Mouse (Mus musculus) forebrain, embryonic 14.5 days (tissue): Measurements from ENCODE around the gene Dlgap4. TPM values are rescaled to one million over a fixed set of nuclear protein-coding genes. Genes with fewer than 3 reads are reported as not detected.

Experiments used
- ATAC-seq: fragments of 200-750 bp; cut with Nextera tagmentation; 2 replicates; pipeline ENCODE4 v1.8.0; 2017; ENCODE audit warnings: mild to moderate bottlenecking, moderate library complexity
- DNase-seq: peaks from one replicate; pipeline ENCODE4 v3.0.0-alpha.2; 2015; ENCODE audit warnings: low spot score
- H3K27ac ChIP-seq: fragments of 300-500 bp; sonication (generic); 2 replicates; pipeline ENCODE4 v1.5.1; 2014; ENCODE audit warnings: low read depth, mild to moderate bottlenecking, control low read depth, low read length, moderate library complexity
- H3K27me3 ChIP-seq: fragments of 300-500 bp; sonication (generic); replicated peaks from 2 replicates; pipeline ENCODE4 v1.6.1; 2014; ENCODE audit warnings: low read length, control low read depth, mixed read lengths; ENCODE audit not compliant: control insufficient read depth, insufficient read depth
- H3K36me3 ChIP-seq: fragments of 300-500 bp; sonication (generic); 2 replicates; pipeline ENCODE4 v1.6.1; 2014; ENCODE audit warnings: low read length, control low read depth; ENCODE audit not compliant: control insufficient read depth, insufficient read depth
- H3K4me1 ChIP-seq: fragments of 300-500 bp; sonication (generic); 2 replicates; pipeline ENCODE4 v1.6.1; 2014; ENCODE audit warnings: antibody characterized with exemption, low read length, control low read depth; ENCODE audit not compliant: control insufficient read depth, insufficient read depth
- H3K4me2 ChIP-seq: fragments of 300-500 bp; sonication (generic); 2 replicates; pipeline ENCODE4 v1.6.1; 2014; ENCODE audit warnings: mild to moderate bottlenecking, control low read depth, low read length
- H3K4me3 ChIP-seq: fragments of 300-500 bp; sonication (generic); 2 replicates; pipeline ENCODE4 v1.5.1; 2014; ENCODE audit warnings: low read depth, low read length, control low read depth
- H3K9ac ChIP-seq: fragments of 300-500 bp; sonication (generic); 2 replicates; pipeline ENCODE4 v1.6.1; 2014; ENCODE audit warnings: mild to moderate bottlenecking, low read length, control low read depth, moderate library complexity
- H3K9me3 ChIP-seq: fragments of 300-500 bp; sonication (generic); replicated peaks from 2 replicates; pipeline ENCODE4 v1.6.1; 2016; ENCODE audit warnings: low read length, control low read depth, mixed read lengths; ENCODE audit not compliant: control insufficient read depth
- WGBS: fragments of 180-500 bp; shearing (Covaris S2); extraction: QIAGEN DNeasy Blood & Tissue Kit; methylation state at CpG from one replicate; pipeline ENCODE4 v1.1.7; 2014; 5-methylcytosine and 5-hydroxymethylcytosine counted together
- polyA plus RNA-seq: library from polyadenylated mRNA; unstranded; fragments of >200 nt; fragmentation: Nextera tagmentation; extraction: Ambion mirVana; gene quantifications from 2 replicates; pipeline ENCODE4 v1.2.1, GENCODE M21; 2014

The Dlgap4 gene
- polyA plus RNA-seq, 1 experiment from 2014 or later, result 307 TPM

DNA sequence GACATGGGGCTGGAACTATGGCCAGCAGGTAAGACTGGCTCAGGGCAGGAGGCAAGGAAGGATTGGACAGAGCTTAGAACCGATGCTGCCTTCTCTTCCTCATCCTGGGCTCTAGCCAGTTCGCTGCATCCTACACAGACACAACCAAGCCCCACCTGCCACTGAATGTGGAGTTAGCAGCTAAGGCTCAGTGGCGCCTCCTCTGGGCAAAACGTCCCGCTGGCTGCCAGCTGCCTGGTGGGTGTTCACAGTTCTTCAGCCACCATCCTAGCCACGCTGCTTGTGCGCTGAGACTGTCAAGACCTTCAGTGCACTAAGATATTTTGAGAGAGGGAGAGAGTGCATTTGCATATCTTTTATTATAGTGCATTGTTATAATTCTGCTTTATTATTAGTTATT is 45.2 kb downstream of the Dlgap4 start:
- no peak overlapping the region for H3K4me3 ChIP-seq
- no peak overlapping the region for H3K4me2 ChIP-seq
- no peak for ATAC-seq
- peaks cover 4% of the 10 kb centered on the region for H3K4me1 ChIP-seq
- no peak for DNase-seq
- H3K36me3 ChIP-seq, result no peaks in the 10 kb centered on the region
- 55% methylated on average over 7 of the region's 7 CpGs for WGBS
- no peaks in the 10 kb centered on the region for H3K9me3 ChIP-seq
- no peak overlapping the region for H3K9ac ChIP-seq
- H3K27me3 ChIP-seq, result no peaks in the 10 kb centered on the region
- no peak overlapping the region for H3K27ac ChIP-seq

DNA sequence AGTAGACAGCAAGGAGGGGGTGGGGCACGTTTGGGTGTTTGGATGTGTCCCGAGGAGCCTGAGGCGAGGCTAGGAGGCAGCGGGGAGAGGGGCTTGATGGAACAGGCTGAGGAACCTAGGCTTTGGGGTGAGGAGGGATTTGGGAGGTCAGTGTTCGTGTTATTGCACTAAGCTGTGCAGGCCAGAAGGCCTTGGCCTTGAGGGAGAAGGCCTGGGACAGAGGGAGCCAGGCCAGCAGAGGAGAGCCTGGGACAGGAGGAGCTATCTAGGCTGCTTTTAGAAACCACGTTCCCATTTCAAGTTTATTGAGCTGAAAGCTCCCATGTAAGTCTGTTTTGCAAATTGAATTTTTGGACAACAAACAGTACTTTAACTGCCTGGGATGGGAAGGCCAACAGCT is 46.5 kb downstream of the Dlgap4 start:
- 83% methylated on average over 6 of the region's 6 CpGs for WGBS
- Histone ChIP-seq H3K9ac (no peak overlapping the region), H3K27me3 (no peaks in the 10 kb centered on the region), H3K9me3 (no peaks in the 10 kb centered on the region), H3K4me3 (no peak overlapping the region), H3K27ac (no peak overlapping the region), H3K4me2 (no peak overlapping the region), H3K36me3 (no peaks in the 10 kb centered on the region), H3K4me1 (peaks cover 15% of the 10 kb centered on the region)
- no peak for ATAC-seq
- no peak for DNase-seq

DNA sequence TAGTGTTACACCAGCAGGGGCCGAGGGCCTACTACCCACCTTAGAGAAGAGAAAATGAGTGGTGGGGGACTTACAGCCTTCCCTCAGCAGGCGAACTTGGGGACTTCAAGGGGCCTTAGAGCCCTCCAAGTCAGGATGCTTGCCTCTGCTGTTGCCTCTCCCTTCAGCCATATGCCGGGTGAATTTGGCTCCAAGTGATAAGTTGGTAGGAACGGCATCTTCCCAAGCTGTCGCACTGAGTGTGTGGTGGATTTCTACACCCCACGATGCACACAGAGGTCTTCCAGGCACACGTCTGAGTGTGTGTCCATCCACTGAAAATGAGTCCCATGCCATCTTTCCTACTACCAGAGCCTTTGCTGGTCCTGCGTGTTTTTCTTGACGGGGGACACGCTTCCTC is 49.7 kb downstream of the Dlgap4 start:
- peaks cover 33% of the 10 kb centered on the region for H3K4me1 ChIP-seq
- no peak overlapping the region for H3K9ac ChIP-seq
- H3K27me3 ChIP-seq, result no peaks in the 10 kb centered on the region
- no peaks in the 10 kb centered on the region for H3K9me3 ChIP-seq
- H3K4me3 ChIP-seq, result no peak overlapping the region
- 84% methylated on average over 10 of the region's 10 CpGs for WGBS
- no peak overlapping the region for H3K4me2 ChIP-seq
- DNase-seq (peak; percentile 22), ATAC-seq (no peak)
- H3K27ac ChIP-seq, result no peak overlapping the region
- no peaks in the 10 kb centered on the region for H3K36me3 ChIP-seq

DNA sequence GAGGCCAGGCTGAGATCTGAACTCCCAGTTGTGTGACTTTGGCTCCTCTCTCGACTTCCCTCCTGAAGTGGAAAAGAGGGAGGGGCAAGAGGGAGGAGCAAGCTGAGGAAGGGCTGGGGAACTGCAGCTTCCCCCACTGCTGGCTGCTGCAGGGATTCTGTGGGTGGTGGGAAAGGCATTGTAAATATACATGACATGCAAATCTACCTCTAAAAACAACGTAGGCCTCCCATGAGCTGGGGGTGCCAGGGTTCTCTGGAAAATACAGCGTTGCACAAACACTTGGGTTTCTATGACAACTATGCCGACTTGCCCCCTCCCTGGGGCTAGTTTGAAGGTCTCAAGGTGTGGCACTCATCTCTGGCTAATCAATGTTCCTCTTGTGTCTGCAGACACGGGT is 50.9 kb downstream of the Dlgap4 start:
- no peaks in the 10 kb centered on the region for H3K27me3 ChIP-seq
- no peak for ATAC-seq
- 14% methylated on average over 5 of the region's 5 CpGs for WGBS
- peak; percentile 47 for DNase-seq
- no peaks in the 10 kb centered on the region for H3K36me3 ChIP-seq
- no peak overlapping the region for H3K9ac ChIP-seq
- H3K4me3 ChIP-seq, result no peak overlapping the region
- H3K4me2 ChIP-seq, result no peak overlapping the region
- H3K4me1 ChIP-seq, result peaks cover 33% of the 10 kb centered on the region
- no peaks in the 10 kb centered on the region for H3K9me3 ChIP-seq
- H3K27ac ChIP-seq, result peak overlapping the region; percentile 69; the same call in 1 of the 2 replicates

DNA sequence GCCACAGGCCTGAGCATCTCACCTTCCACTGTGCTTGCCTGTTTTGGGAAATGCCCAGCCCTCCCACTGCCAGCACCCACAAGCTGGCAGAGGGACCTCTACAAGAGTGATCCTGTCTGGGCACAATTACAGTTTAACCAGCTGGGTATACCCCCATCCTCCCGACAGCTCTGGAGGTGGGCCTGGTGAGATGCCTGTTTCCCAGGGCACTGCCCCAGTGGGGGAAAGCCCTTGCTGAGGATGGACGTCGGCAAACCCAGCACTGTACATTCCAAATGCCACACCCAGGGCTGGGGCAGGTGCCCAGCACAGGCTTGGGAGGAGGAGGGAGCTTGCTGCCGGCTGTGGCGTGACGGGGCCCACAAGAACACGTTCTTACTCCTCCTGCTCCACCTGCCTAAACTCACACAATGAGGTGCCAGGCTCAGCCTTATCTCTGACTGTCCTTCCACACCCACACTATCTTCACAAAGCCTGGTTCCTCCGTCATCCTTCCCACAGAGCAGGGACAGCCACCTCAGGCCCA is 51.6 kb downstream of the Dlgap4 start:
- H3K4me3 ChIP-seq, result no peak overlapping the region
- ATAC-seq, result no peak
- DNase-seq, result peak; percentile 8
- no peak overlapping the region for H3K9ac ChIP-seq
- H3K9me3 ChIP-seq, result no peaks in the 10 kb centered on the region
- 60% methylated on average over 8 of the region's 8 CpGs for WGBS
- H3K4me1 ChIP-seq, result peaks cover 33% of the 10 kb centered on the region
- peak overlapping the region; percentile 69 for H3K27ac ChIP-seq
- no peaks in the 10 kb centered on the region for H3K27me3 ChIP-seq
- no peak overlapping the region for H3K4me2 ChIP-seq
- no peaks in the 10 kb centered on the region for H3K36me3 ChIP-seq

DNA sequence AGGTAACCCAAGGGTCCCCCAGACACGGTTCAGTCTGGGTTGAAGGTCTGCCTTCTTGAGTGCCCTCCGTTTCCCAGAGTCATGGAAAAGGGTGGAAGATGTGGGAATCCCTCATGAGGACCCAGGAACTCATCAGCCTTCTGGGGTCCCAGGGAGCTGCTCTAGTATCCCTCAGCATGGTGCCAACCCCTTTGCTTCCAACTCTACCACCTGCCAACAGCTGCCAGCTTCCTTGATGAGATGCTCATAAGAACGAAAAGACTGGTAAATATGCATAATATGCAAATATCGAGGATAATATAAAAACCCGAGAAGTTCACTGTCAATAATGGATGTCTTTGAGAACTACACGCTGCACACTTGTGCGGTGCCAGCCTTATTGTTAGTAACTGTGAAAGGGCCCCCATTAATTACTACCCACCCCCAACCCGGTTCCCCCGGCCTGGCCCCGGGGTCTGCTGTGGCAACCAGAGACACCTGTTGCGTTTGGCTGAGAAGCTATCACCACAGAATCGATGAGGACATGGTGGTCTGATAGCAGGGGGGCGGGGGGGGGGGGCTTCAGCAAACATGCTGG is 52.2 kb downstream of the Dlgap4 start:
- ATAC-seq, result peak; percentile 88
- H3K27me3 ChIP-seq, result no peaks in the 10 kb centered on the region
- WGBS, result 30% methylated on average over 13 of the region's 13 CpGs
- H3K27ac ChIP-seq, result peak overlapping the region; percentile 76
- no peaks in the 10 kb centered on the region for H3K9me3 ChIP-seq
- peak; percentile 80 for DNase-seq
- H3K9ac ChIP-seq, result no peak overlapping the region
- no peak overlapping the region for H3K4me3 ChIP-seq
- H3K4me2 ChIP-seq, result peak overlapping the region; percentile 12; the same call in 1 of the 2 replicates
- H3K4me1 ChIP-seq, result peaks cover 33% of the 10 kb centered on the region
- no peaks in the 10 kb centered on the region for H3K36me3 ChIP-seq

DNA sequence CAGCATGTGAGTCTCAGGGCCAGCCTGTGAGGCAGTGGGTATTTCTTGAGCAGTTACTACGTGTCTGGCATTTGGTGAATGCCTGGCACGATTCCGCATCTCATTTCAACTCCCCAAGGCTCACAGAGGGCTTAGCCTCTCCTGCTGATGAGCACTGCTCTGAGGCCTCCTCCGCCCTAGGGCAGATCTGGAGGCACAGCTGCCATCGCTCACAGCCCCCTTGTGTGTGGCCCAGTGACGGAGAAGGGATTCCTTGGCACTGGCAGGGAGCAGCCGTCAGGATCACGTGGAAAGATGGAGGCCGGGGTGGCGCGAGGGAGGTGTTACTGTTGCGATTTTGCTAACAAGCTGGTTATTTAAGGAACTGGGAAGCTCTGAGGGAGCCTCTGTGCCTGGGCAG is 52.7 kb downstream of the Dlgap4 start:
- WGBS, result 14% methylated on average over 12 of the region's 12 CpGs
- ATAC-seq, result peak; percentile 93
- peaks cover 33% of the 10 kb centered on the region for H3K4me1 ChIP-seq
- 0 out of 2 replicates have a peak overlapping the region, but pooled peaks have one; percentile 13 for H3K9ac ChIP-seq
- H3K27me3 ChIP-seq, result no peaks in the 10 kb centered on the region
- H3K9me3 ChIP-seq, result no peaks in the 10 kb centered on the region
- H3K4me3 ChIP-seq, result no peak overlapping the region
- peak overlapping the region; percentile 76 for H3K27ac ChIP-seq
- H3K4me2 ChIP-seq, result peak overlapping the region; percentile 12; the same call in 1 of the 2 replicates
- no peaks in the 10 kb centered on the region for H3K36me3 ChIP-seq
- peak; percentile 91 for DNase-seq

DNA sequence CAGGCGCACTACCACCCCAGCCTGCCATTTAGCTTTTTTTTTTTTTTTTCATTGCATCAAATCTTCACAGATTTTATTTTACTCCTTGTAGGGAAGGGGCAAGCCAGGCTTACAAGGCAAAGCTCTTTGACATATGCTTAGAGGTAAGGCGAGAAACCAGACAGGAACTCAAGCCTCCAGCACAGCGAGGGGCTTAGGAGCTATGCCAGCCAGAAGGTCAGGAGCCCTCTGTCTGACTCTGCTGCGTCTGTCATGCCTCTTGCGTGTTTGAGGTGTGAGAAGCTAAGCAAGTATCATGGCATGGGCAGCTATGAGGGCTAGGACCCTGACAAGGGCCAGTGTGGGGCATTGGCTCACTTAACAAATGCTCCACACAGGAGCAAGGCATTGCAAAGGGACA is 53.8 kb downstream of the Dlgap4 start:
- no peaks in the 10 kb centered on the region for H3K36me3 ChIP-seq
- no peak for ATAC-seq
- no peak overlapping the region for H3K9ac ChIP-seq
- H3K27ac ChIP-seq, result no peak overlapping the region
- no peak overlapping the region for H3K4me3 ChIP-seq
- peaks cover 33% of the 10 kb centered on the region for H3K4me1 ChIP-seq
- WGBS, result 75% methylated on average over 5 of the region's 5 CpGs
- no peak overlapping the region for H3K4me2 ChIP-seq
- H3K27me3 ChIP-seq, result no peaks in the 10 kb centered on the region
- no peak for DNase-seq
- no peaks in the 10 kb centered on the region for H3K9me3 ChIP-seq

DNA sequence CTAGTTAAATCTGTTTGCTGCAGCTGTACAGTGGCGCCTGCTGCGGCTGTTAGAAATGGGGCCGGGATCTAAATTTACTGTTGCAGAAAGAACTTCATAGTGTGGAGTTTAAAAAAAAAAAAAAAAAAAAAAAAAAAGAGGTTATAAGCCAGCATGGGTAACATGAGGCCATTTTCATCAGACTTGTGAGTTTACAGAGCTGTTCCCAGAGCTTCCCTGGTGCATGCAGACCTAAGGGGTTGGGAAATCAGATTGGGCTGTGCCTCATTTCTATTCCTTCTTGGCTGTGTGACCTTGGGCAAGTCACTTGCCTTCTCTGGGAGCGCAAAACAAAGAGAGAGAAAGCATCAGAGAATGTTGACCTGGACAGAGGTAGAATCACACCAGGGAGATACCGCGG is 55.1 kb downstream of the Dlgap4 start:
- WGBS, result 92% methylated on average over 6 of the region's 6 CpGs
- Histone ChIP-seq H3K9ac (no peak overlapping the region), H3K9me3 (no peaks in the 10 kb centered on the region), H3K36me3 (no peaks in the 10 kb centered on the region), H3K27me3 (no peaks in the 10 kb centered on the region), H3K4me2 (no peak overlapping the region), H3K27ac (no peak overlapping the region), H3K4me1 (peaks cover 30% of the 10 kb centered on the region), H3K4me3 (no peak overlapping the region)
- DNase-seq, result no peak
- no peak for ATAC-seq
